Mouse (Mus musculus): ENCODE results near the gene Tbc1d16.

Tbc1d16 gene

DNA sequence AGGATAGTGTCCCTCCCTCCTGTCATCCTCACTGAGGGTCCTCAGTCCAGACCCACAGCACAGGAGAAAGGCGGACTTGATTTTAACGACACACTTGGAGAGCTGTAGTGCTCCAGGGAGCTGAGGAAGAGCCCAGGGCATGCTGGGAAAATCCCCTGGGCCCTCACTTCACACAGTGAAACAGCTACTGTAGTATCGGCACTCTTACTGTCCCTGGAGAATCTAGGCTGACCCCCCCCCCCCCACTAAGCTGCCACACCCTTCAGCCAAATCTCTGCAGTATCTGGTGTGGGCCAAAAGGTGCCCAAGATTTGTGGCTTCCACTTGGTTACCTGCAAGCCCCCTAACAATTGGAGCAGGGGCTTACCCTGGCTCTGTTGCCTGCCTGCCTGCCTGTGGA lies 8.7 kb upstream of the Tbc1d16 start:
- no peak for DNase-seq (ENCODE audit: extremely low spot score, low read depth, low spot score)

DNA sequence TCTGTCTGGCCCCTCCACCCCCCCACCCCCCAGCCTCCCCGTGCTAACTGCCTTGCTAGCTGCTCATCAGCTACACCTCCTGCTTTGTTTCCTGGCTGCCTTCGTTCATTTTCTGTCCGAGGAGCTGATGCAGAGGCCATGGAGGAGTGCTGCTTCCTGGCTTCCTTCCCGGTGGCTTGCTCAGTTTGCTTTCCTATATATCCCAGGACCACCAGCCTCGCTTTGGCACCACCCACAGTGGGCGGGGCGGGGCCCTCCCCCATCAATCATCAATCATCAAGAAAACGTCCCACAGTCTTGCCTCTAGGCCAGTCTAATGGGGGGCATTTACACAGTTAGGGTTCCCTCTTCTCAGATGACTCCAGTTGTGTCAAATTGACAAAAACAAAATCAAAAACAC lies 8.1 kb upstream of the Tbc1d16 start:
- no peak for DNase-seq (ENCODE audit: extremely low spot score, low read depth, low spot score)

DNA sequence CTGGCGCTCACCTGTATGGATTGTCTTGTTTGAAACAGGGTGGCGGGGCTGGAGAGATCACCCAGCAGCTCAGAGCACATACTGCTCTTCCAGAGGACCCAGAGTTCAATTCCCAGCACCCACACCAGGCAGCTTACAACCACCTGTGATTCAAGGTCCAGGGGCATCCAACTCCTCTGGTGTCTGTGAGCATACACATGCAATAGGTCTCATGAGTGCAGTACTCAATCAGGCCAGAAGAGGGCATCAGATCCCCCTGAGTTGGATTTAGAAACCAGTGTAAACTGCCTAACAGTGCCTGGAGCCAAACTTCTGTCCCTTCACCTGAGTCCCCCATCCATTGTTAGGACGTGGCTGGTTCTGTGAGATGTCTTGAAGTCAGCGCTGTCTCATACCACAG lies 7.3 kb upstream of the Tbc1d16 start:
- no peak for DNase-seq (ENCODE audit: extremely low spot score, low read depth, low spot score)

DNA sequence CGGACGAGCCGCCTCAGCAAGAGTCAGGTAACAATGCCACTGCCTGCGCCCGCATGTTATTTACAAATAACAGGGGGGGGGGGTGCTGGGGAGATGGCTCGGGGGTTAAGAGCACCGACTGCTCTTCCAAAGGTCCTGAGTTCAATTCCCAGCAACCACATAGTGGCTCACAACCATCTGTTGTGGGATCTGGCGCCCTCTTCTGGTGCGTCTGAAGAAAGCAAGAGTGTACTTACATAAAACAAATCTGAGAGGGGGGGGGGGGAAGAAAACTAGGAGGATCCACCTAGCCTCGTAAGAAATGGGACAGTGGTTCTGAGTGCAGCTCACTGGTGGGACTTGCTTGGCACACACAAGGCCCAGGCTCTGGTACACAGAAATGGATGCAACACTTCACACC lies 6.5 kb upstream of the Tbc1d16 start:
- no peak for DNase-seq (ENCODE audit: extremely low spot score, low read depth, low spot score)

GRCm38 (mm10) chr11:119228846-119229626 lies 737 bp upstream of the Tbc1d16 start:
- DNase-seq (ENCODE audit: extremely low spot score, low read depth, low spot score): peak; percentile 69

GRCm38 (mm10) chr11:119227591-119227990 lies 708 bp downstream of the Tbc1d16 start:
- DNase-seq (ENCODE audit: extremely low spot score, low read depth, low spot score): no peak

DNA sequence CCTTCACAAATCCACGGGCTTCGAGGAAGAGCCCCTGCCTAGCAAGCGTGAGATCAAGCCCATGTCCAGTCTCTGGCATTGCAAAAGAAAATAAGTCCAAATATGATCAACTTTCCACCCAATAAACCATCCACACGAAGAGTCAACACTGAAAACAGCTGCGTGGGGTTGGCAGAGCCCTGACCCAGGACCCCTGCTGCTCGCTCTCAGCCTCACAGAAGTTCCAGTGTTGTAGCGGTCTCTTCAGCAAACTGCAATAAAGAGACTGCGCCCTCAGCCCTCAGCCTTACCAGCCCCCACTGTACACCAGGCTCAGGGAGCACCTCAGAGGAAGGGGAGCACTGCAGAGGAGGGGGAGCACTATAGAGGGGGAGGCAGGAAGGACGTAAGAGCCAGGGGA lies 2.7 kb downstream of the Tbc1d16 start:
- DNase-seq (ENCODE audit: extremely low spot score, low read depth, low spot score): no peak

DNA sequence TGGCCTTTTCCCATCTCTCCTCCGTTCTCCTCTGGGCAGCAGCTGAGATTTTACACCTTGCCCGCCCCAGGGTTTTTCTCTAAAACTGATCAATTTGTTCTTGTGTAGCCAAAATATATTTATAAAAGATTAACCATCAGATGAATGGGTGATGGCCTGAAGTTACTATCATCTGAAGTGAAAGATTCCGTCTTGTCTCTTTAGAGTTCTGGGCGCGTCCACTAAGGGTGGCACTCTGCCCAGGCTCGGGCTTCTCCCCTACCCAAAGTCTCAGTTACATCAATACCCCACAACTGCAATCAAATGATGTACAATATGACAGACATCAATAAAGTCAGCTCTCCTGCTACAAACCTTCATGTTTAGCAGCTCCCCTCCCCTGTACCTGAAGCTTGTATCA lies 3.4 kb downstream of the Tbc1d16 start:
- no peak for DNase-seq (ENCODE audit: extremely low spot score, low read depth, low spot score)

GRCm38 (mm10) chr11:119223124-119223890 lies 5.0 kb downstream of the Tbc1d16 start:
- DNase-seq (ENCODE audit: extremely low spot score, low read depth, low spot score): no peak

DNA sequence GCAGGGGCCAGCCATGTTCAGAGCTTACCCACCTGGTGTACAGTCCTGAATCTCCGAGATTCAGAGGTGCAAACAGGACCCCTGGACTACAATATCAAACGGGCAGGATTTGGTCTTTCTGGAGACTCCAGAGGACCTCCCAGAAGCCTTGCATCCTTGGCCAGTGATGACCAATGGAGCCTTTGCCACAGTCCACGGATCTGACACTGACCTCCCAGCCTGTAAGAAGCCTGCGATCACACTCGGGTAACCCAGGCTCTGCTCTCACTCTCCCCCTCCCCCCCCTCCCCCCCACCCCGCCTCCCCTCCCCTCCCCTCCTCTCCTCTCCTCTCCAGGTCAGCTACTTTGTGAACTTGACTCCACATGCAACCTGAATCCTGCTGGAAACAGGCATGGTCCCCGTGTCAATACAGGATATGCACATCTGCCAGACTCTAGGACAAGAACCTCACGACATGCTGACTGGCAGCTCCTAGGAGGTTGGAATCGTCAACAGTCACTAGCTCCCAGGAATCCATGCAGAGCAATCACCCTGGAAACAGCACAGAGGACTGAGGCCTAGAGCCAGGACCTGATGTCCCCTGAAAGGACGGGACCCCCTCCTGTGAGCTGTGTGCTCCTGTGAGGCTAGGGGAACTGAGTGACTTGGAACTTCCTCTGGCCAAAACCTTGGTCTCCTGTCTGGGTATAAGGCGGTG lies 6.3 kb downstream of the Tbc1d16 start:
- DNase-seq (ENCODE audit: extremely low spot score, low read depth, low spot score): no peak

DNA sequence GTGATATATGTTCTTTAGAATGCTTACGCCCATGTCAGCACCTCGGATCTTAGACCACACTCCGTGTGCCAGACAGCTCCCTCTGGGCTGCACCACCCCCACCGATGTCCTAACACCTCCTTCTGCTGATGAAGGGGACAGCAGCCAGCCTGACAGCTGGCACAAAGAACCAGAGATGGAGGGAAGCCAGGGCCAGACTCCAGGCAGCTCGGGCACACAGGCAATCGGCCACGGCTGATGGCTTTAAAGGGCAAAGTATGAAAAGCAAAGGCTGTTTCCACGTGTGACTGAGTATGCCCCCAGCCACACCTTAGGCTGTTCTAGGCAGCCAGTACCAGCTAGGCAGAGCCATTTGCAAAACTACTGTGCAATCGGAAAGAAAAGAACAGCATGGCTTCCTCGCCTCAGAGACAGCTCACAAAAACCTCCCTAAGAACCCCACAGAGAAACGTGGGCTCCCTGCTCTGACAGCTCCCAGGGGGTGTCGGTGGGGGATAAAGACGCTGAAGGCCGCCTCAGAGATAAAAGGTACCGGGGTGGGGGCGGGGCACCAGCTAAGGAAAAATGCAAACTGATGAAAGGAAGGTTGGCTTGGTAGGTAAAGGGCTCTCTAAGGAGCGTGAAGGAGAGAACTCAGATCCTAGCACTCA lies 8.4 kb downstream of the Tbc1d16 start:
- DNase-seq (ENCODE audit: extremely low spot score, low read depth, low spot score): no peak

DNA sequence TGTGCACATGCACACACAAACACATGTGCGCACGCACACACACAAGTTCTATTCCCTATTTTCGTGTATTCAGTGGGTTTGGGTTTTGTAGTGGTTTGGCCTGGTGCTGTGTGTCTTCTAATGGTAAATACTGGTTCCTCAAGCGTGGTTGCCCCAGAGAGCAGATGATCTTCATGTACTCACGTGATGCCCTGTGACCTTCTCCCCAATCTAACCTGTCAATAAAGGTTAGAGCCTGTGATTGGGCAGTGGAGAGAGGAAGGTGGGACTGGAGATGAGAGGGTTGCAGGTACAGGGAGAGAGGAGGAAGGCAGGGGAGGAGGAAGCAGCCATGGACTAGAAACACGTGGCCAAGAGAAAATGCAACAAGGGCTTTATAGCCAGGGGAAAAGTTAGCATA lies 10.4 kb downstream of the Tbc1d16 start:
- no peak for DNase-seq (ENCODE audit: extremely low spot score, low read depth, low spot score)

GRCm38 (mm10) chr11:119215905-119216507 lies 12.3 kb downstream of the Tbc1d16 start:
- DNase-seq (ENCODE audit: extremely low spot score, low read depth, low spot score): no peak

DNA sequence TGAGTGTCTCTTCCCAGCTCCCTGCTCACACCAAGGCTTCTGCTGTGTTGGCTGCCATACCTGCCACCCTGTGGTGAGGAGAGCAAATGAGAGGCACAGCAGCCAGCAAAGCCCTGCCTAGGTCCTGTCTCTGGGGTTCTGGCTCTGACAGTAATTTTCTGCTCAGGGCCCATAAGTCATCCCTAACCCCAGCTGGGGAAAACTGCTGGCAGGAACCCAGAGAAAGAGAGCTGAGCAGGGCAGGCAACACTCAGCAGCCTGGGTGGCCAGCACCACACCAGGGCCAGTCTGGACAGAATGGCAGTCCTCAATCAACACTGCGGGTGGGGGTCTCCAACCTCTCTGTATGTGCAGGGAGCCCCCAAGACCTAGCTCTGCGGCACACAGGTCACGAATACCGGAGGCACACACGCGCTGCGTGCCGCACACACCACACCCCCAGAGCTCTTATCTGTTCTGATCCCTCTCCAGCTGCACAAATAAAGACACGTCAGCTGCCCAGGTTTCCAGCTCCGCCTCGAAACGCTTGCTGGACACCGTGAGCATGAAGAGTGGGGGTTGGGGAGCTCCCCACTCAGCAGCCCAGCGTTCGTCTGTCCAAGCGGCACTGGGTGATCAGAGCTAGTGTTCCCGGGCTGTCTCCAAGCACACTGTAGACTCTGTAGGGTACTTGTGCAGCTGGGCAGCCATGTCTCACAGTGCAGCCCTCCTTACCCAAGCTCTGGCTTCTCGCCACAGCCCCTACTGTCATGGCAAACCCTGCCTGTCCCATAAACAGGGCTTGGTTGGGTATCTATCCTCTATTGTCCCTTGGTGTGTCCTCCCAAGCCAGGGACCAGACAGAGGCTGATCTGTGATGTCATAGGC lies 13.0 kb downstream of the Tbc1d16 start:
- DNase-seq (ENCODE audit: extremely low spot score, low read depth, low spot score): no peak

- DNase-seq (ENCODE audit: extremely low spot score, low read depth, low spot score): no peak
Measured at GRCm38 (mm10) chr11:119213166-119213885, 15.0 kb downstream of the Tbc1d16 start.

DNA sequence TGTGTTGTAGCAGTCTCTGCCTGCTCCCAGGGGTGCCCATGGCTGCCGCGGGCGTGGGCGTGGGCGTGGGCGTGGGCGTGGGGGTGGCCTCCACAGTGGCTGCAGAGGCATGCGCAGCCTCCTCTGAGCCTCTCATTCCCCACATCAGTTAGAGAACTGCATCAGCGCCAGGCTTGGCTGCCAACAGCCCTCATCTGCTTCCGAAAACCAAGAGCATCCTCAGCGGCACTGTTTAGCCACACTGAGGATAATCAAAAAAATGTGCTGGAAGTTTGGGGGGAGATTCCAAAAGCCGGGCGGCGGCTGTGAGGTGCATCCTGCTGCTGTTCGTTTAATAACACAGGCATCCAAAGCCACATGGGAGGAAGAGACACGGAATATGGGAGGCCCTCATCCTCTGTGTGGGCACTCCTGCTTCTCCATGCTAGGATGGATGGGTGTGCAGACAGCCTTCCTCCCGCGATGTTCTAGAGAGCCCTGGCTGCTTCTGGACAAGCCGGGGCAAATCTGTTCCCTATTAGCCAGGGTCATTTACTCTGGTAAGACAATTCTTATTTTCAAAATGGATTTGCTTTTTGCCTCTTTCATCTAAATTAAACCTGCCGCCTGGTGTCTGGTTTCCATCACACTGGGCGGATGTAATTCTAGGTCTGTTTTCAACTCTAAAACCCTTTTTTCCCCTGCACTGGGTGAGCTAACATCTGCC lies 16.5 kb downstream of the Tbc1d16 start:
- DNase-seq (ENCODE audit: extremely low spot score, low read depth, low spot score): peak; percentile 63

DNA sequence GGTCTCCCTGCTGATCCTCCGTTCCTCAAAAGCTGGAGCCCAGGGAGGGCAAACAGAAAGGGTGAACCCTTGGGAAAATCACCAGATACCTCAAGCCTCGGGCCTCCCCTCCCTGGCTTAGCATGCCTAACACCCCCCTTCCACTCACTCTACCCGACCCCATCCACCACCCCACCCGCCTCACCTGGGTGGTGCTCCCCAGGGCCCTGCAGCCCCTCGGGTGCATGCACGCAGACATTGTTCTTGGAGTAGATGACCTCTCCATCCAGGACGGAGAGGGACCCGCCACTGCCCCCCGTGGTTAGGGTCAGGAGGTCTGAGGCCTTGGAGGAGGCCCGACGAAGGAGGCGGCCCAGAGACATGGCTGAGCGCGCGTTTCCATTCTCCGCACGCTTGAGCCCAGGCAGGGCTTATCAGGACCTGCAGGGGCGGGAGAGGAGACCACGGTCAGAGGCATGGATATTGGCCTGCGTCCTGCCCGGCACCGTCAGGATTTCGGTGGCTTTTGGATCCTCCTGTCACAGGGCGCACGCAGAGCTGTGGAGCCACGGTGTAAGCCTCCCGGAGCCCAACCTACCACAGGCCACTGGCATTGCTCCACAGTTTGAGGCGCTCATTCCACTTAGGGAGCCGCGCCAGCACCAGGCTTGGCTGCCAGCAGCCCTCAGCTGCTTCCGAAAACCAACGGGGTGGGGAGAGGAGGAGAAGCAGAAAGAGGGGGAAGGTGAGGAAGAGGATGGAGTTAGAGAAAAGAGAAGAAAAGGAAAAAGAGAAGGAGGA lies 17.8 kb downstream of the Tbc1d16 start:
- no peak for DNase-seq (ENCODE audit: extremely low spot score, low read depth, low spot score)
